Mouse (Mus musculus) stomach, embryonic 14.5 days (tissue): ENCODE data around the gene Hhipl1. TPM values are rescaled to one million over a fixed set of nuclear protein-coding genes. Genes with fewer than 3 reads are reported as not detected.
A peak's percentile ranks its signal among the peaks of the same experiment; 100 is the strongest.

Experiments
- ATAC-seq: fragments of 200-750 bp; cut with Nextera tagmentation; 2 replicates; pipeline ENCODE4 v1.8.0; 2017; ENCODE audit warnings: low read depth, moderate TSS enrichment; ENCODE audit not compliant: insufficient number of reproducible peaks, insufficient read depth, low FRiP score
- H3K27ac ChIP-seq: fragments of 300-500 bp; sonication (generic); 2 replicates; pipeline ENCODE4 v1.5.1; 2014; ENCODE audit warnings: mild to moderate bottlenecking, low read length, moderate library complexity, mixed read lengths
- H3K27me3 ChIP-seq: fragments of 300-500 bp; sonication (generic); 2 replicates; pipeline ENCODE4 v1.6.1; 2014; ENCODE audit warnings: low read length, control low read depth, mixed read lengths; ENCODE audit not compliant: control insufficient read depth, insufficient read depth
- H3K36me3 ChIP-seq: fragments of 300-500 bp; sonication (generic); 2 replicates; pipeline ENCODE4 v1.6.1; 2014; ENCODE audit warnings: mild to moderate bottlenecking, control low read depth, low read length, moderate library complexity, mixed read lengths; ENCODE audit not compliant: control insufficient read depth, insufficient read depth
- H3K4me1 ChIP-seq: fragments of 300-500 bp; sonication (generic); 2 replicates; pipeline ENCODE4 v1.6.1; 2014; ENCODE audit warnings: low read length, control low read depth, mixed read lengths; ENCODE audit not compliant: control insufficient read depth, insufficient read depth
- H3K4me2 ChIP-seq: fragments of 300-500 bp; sonication (generic); replicated peaks from 2 replicates; pipeline ENCODE4 v1.6.1; 2014; ENCODE audit warnings: low read depth, low read length, control low read depth
- H3K4me3 ChIP-seq: fragments of 300-500 bp; sonication (generic); 2 replicates; pipeline ENCODE4 v1.5.1; 2014; ENCODE audit warnings: low read depth, low read length, control low read depth
- H3K9ac ChIP-seq: fragments of 300-500 bp; sonication (generic); replicated peaks from 2 replicates; pipeline ENCODE4 v1.6.1; 2014; ENCODE audit warnings: low read depth, mild to moderate bottlenecking, control low read depth, low read length, moderate library complexity, mixed read lengths
- H3K9me3 ChIP-seq: fragments of 300-500 bp; sonication (generic); 2 replicates; pipeline ENCODE4 v1.6.1; 2016; ENCODE audit warnings: low read depth, low read length, control low read depth; ENCODE audit not compliant: control insufficient read depth
- WGBS: fragments of 180-500 bp; shearing (Covaris S2); extraction: QIAGEN DNeasy Blood & Tissue Kit; methylation state at CpG from one replicate; pipeline ENCODE4 v1.1.7; 2014; 5-methylcytosine and 5-hydroxymethylcytosine counted together
- polyA plus RNA-seq: library from polyadenylated mRNA; unstranded; fragments of >200 nt; fragmentation: Nextera tagmentation; extraction: Ambion mirVana; gene quantifications from 2 replicates; pipeline ENCODE4 v1.2.1, GENCODE M21; 2014

Hhipl1 gene
- polyA plus RNA-seq, 1 experiment from 2014 or later, result 0.72 TPM

DNA sequence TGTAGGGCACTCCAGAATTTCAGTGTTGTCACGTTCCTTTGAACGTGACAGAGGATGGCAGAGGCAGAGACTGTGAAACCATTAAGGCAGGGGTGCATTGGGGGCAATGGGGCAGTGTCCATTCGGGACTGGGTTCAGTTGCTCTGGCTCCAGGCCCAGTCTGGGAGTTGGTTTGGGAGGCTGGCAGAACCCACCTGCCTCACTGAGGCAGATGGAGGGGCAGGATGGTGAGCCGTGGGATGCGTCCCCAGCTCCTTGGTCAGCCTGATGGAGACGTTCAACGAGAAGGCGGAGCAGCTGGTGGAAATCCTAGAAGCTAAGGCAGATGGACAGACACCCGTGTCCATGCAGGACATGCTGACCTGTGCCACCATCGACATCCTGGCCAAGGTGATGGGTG lies 44.9 kb downstream of the Hhipl1 start:
- peaks cover 8% of the 10 kb centered on the region; the same call in 1 of the 2 replicates for H3K4me1 ChIP-seq
- no peak for ATAC-seq
- H3K4me2 ChIP-seq, result no peak overlapping the region
- H3K9me3 ChIP-seq, result no peaks in the 10 kb centered on the region
- H3K36me3 ChIP-seq, result no peaks in the 10 kb centered on the region
- no peak overlapping the region for H3K9ac ChIP-seq
- H3K27ac ChIP-seq, result no peak overlapping the region
- no peak overlapping the region for H3K4me3 ChIP-seq
- 83% methylated on average over 10 of the region's 10 CpGs for WGBS
- peaks cover 25% of the 10 kb centered on the region; the same call in 1 of the 2 replicates for H3K27me3 ChIP-seq

DNA sequence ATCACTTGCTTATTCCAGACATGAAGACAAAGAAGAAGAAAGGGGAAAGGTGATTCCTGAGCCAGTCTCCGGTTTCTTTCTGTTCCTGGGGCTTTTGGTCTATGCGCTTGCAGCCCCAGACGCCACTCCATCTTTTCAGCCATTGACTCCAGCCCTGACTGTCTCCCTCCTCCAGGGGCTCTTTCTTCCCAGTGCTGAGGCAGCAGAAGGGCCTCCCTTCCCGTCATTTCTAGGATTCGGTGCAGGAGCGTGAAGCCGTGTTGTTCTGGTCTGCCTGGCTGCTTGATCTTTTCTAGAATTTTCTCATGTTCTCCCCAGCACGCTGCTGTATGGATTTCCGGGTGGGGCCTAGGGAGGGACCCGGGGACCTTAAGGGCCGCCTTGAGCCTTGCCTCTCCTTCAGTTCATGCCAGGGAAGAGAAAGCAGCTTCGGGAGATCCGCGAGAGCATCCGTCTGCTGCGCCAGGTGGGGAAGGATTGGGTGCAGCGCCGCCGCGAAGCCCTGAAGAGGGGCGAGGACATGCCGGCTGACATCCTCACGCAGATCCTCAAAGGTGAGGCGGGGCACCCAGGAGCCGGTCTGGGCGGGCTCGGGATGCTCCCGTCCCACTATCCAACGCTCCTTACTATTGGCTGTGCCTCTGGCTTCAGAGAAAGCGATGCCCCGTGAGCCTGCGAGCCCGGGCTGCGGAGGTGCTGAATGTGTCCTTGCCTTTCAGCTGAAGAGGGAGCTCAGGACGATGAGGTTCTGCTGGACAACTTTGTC lies 46.5 kb downstream of the Hhipl1 start:
- no peak overlapping the region; the same call in 1 of the 2 replicates for H3K9ac ChIP-seq
- H3K4me1 ChIP-seq, result peaks cover 8% of the 10 kb centered on the region; the same call in 1 of the 2 replicates
- H3K9me3 ChIP-seq, result no peaks in the 10 kb centered on the region
- H3K4me3 ChIP-seq, result peak overlapping the region; percentile 11; the same call in 1 of the 2 replicates
- H3K27ac ChIP-seq, result no peak overlapping the region
- ATAC-seq, result no peak
- H3K4me2 ChIP-seq, result peak overlapping the region; percentile 47
- H3K36me3 ChIP-seq, result no peaks in the 10 kb centered on the region
- H3K27me3 ChIP-seq, result peaks cover 25% of the 10 kb centered on the region; the same call in 1 of the 2 replicates
- WGBS, result 9% methylated on average over 35 of the region's 35 CpGs

DNA sequence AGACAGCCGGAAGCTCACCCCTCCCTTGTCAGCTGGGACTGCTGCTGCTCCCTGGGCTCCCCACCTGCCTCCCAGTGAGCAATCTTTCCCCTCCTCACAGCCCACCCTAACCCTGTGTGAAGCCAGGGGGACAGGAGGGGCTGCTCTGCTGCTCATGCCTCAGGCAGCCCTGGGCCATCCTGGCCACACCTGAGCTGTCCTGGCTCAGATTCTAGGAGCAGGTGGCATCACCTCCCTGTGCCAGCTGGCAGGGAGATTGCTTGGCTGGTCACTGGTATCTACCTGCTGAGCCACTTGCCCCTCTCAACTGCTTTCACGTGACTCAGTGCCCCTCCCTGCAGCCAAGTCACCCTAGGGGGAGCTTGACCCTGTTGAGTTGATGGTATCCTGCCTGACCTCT lies 48.2 kb downstream of the Hhipl1 start:
- Histone ChIP-seq H3K36me3 (no peaks in the 10 kb centered on the region), H3K27me3 (peaks cover 25% of the 10 kb centered on the region; the same call in 1 of the 2 replicates), H3K9me3 (no peaks in the 10 kb centered on the region), H3K4me3 (no peak overlapping the region), H3K4me2 (no peak overlapping the region), H3K27ac (no peak overlapping the region), H3K4me1 (peaks cover 8% of the 10 kb centered on the region; the same call in 1 of the 2 replicates), H3K9ac (no peak overlapping the region)
- no peak for ATAC-seq
- WGBS, result 69% methylated on average over 2 of the region's 2 CpGs

DNA sequence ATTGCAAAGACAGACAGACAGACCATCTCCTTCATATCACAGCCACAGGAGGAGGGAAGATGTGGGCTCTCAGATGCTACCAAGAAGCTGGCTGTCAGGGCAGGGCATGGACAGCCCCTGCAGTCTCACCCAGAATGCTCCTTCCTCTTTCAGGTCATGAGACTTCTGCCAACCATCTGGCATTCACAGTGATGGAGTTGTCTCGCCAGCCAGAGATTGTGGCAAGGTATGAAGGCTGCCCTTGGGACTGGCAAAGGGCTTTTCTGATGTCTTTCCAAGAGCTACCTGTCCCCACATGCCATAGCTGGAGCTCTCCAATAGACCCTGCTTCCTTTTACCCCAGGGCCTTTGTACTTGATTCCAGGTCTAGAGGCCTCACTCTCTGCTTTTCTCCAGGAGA lies 49.2 kb downstream of the Hhipl1 start:
- H3K27ac ChIP-seq, result no peak overlapping the region
- H3K27me3 ChIP-seq, result peaks cover 25% of the 10 kb centered on the region; the same call in 1 of the 2 replicates
- H3K4me2 ChIP-seq, result no peak overlapping the region
- H3K36me3 ChIP-seq, result no peaks in the 10 kb centered on the region
- H3K4me3 ChIP-seq, result no peak overlapping the region
- no peaks in the 10 kb centered on the region for H3K9me3 ChIP-seq
- H3K9ac ChIP-seq, result no peak overlapping the region
- H3K4me1 ChIP-seq, result peaks cover 8% of the 10 kb centered on the region; the same call in 1 of the 2 replicates
- ATAC-seq, result no peak
- WGBS, result 81% methylated on average over 1 of the region's 1 CpGs

DNA sequence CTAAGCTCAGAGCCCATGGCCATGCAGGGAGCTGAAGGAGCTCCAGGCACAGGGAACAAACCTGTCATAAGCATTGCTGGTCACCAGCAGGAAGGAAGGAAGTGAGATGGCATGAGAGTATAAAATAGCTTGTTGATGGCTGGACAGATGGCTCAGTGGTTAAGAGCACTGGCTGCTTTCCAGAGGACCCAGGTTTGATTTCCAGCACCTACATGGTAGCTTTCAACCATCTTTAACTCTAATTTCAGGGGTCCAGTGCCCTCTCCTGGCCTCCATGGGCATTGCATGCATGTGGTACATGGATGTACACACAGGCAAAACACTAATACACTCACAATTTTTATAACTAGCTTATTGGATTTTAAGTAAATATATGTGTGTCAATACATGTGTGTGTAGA lies 49.9 kb downstream of the Hhipl1 start:
- Histone ChIP-seq H3K36me3 (no peaks in the 10 kb centered on the region), H3K9ac (no peak overlapping the region), H3K4me1 (peaks cover 8% of the 10 kb centered on the region; the same call in 1 of the 2 replicates), H3K9me3 (no peaks in the 10 kb centered on the region), H3K27me3 (peaks cover 22% of the 10 kb centered on the region; the same call in 1 of the 2 replicates), H3K27ac (no peak overlapping the region), H3K4me2 (no peak overlapping the region), H3K4me3 (no peak overlapping the region)
- no peak for ATAC-seq

DNA sequence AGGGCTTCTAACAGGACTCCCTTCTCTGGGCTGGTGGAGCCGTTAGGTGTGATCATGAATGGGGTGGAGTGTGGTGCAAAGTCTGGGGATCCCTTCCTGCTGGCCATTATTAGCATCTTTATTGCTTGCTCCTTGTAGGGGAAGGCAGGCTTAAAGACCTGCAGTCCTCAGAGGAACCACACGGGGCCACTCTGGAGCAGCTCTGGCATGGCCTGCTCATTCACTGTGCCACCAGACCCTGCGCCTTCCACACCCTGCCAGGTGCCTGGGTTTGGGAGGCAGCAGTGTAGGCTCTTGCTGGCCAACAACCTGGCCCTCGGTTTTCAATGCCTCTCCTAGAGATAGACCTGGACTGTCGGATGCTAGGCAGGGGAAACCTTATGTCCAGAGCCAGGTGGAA lies 57.7 kb downstream of the Hhipl1 start:
- Histone ChIP-seq H3K27ac (no peak overlapping the region), H3K4me1 (peaks cover 18% of the 10 kb centered on the region), H3K27me3 (no peaks in the 10 kb centered on the region), H3K4me2 (no peak overlapping the region), H3K36me3 (no peaks in the 10 kb centered on the region), H3K4me3 (no peak overlapping the region), H3K9ac (no peak overlapping the region), H3K9me3 (no peaks in the 10 kb centered on the region)
- 5% methylated on average over 5 of the region's 5 CpGs for WGBS
- peak; percentile 38; the same call in 1 of the 2 replicates for ATAC-seq

DNA sequence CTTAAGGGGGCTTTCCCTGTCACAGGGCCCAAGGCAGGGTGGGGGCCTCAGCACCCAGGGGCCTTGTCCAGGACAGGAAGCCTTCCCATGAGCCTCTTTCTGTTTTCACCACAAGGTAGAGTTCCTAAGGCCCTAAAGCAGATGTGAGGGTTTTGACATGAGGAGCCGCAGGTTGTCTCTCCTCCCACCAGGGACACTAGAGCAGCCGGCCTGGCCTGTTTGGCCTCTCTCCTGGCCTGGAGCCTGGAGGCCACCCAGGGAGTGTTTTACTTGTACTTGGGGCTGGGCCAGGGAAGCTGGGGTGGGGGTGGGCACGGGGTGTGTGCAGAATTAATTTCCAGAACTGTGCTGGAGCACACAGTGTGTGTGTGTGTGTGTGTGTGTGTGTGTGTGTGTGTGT lies 59.3 kb downstream of the Hhipl1 start:
- no peak overlapping the region for H3K4me3 ChIP-seq
- H3K27me3 ChIP-seq, result no peaks in the 10 kb centered on the region
- H3K9me3 ChIP-seq, result no peaks in the 10 kb centered on the region
- peaks cover 19% of the 10 kb centered on the region for H3K4me1 ChIP-seq
- no peak overlapping the region for H3K4me2 ChIP-seq
- H3K9ac ChIP-seq, result no peak overlapping the region
- peak; percentile 60 for ATAC-seq
- WGBS, result 24% methylated on average over 3 of the region's 3 CpGs
- H3K27ac ChIP-seq, result peak overlapping the region; percentile 58; the same call in 1 of the 2 replicates
- H3K36me3 ChIP-seq, result no peaks in the 10 kb centered on the region

DNA sequence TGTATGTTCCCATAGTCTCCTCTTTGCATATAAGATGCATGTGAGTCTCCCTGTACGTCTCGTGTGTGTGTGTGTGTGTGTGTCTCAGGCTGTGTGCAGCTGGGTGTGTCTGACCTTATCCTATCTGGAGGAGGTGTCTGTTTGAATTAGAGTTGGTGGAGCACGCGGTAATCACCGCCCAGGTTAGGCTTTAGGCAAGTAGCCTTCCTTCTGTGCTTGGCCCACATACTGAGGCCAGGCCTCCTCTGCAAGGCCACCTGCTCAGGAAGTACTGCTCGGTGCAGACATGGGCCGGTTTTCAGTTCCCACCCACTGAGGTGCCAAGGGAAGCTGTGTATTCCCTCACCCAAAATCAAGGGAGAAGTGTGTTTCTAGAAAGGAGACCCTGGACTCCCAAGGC lies 59.8 kb downstream of the Hhipl1 start:
- ATAC-seq, result peak; percentile 31
- Histone ChIP-seq H3K4me3 (no peak overlapping the region), H3K4me1 (peaks cover 24% of the 10 kb centered on the region), H3K9me3 (no peaks in the 10 kb centered on the region), H3K9ac (no peak overlapping the region), H3K27ac (peak overlapping the region; percentile 44; the same call in 1 of the 2 replicates), H3K36me3 (no peaks in the 10 kb centered on the region), H3K27me3 (no peaks in the 10 kb centered on the region), H3K4me2 (no peak overlapping the region)
- WGBS, result 51% methylated on average over 7 of the region's 7 CpGs
